Mouse (Mus musculus): ENCODE measurements at regions not wholly inside any gene's neighbourhood (a gene's known extent, or its start where the extent isn't known, plus 50 kb on each side); places are given as distances from the start of the nearest gene placed in this dataset.

DNA sequence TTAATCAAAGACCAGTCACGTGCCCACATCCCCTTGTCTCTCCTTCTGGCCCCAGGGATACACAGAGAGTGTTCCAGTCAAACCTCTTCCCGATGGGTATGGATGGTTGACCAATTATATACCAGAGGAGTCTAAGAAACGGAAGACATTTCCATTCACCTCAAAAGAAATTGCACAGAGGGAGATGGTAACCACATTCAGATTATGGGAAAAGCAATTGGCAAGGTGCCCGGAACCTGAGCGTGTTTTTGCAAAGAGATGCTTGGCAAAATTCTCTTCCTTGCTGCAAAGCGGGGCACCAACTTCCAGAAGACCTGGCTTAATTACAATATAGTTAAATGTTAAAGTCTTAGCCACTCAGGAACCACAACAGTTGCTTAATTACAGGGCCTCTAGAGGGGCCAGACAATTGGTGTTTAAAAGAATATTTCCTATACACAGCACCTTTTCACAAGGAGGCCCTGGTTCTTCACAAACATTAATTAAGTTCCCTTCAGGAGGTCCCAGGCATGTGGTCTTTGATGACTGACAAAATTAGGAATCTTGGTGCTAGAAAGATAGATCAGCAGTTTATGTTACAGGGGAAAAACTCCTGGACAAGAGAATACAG lies 59.1 kb upstream of the Hs6st1 start:
- Histone ChIP-seq H3K27me3 (no peaks in the 10 kb centered on the region), H3K9me3 (no peaks in the 10 kb centered on the region), H3K4me1 (replicated peaks) (no peaks in the 10 kb centered on the region), H3K36me3 (no peaks in the 10 kb centered on the region), H3K4me3 (no peak overlapping the region), H3K4me2 (no peak overlapping the region), H3K27ac (replicated peaks) (no peak overlapping the region; the same call in 1 of the 2 replicates), H3K9ac (no peak overlapping the region)
- ATAC-seq (ENCODE audit: low FRiP score, low read depth), result no peak; the same call in 1 of the 2 replicates
- WGBS, result 56% methylated on average over 6 of the region's 6 CpGs

DNA sequence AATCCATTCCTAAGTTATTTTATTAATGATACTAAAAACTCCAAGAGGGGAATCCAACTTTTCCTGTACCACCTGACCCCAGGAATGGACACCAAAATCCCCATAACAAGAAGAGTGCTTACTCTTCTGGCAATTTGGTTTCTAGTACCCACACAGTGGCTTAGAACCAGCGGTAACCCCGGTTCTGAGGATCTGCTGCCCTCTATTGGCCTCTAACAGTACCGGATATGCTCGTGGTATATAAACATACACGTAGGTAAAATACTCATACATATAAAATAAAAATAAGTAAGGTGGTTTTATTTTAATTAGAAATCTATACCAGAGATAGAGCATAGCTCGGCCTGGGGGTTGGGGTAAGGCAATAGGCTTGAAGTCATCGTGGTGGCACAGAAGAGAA lies 58.0 kb upstream of the Hs6st1 start:
- Histone ChIP-seq H3K9me3 (no peaks in the 10 kb centered on the region), H3K4me1 (replicated peaks) (no peaks in the 10 kb centered on the region), H3K4me3 (no peak overlapping the region), H3K4me2 (no peak overlapping the region), H3K36me3 (no peaks in the 10 kb centered on the region), H3K27me3 (no peaks in the 10 kb centered on the region), H3K9ac (no peak overlapping the region), H3K27ac (replicated peaks) (no peak overlapping the region)
- ATAC-seq (ENCODE audit: low FRiP score, low read depth), result no peak
- WGBS, result 85% methylated on average over 7 of the region's 7 CpGs

DNA sequence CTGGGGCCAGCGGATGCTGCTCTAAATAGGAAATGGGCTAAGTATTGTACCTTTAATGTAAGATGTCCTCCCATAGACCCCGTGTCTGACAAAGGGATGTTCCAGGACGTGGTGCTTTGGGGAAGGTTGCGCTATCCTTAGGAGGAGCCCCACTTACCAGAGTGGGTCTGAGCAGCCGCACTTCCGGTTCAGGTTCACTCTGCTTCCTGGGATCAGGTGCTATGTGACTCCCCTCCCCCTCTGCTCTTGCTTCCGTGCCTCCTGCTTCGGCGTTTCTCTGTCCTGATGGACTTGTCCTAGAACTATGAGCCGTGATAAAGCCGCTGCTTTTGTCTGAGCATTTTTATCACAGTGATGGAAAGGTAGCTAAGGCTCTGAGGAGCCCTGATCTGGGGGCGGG lies 57.4 kb upstream of the Hs6st1 start:
- H3K9me3 ChIP-seq, result no peaks in the 10 kb centered on the region
- 86% methylated on average over 12 of the region's 12 CpGs for WGBS
- H3K4me1 ChIP-seq (replicated peaks), result no peaks in the 10 kb centered on the region
- no peak overlapping the region for H3K4me2 ChIP-seq
- H3K4me3 ChIP-seq, result no peak overlapping the region
- H3K27ac ChIP-seq (replicated peaks), result no peak overlapping the region
- no peaks in the 10 kb centered on the region for H3K27me3 ChIP-seq
- no peaks in the 10 kb centered on the region for H3K36me3 ChIP-seq
- no peak overlapping the region for H3K9ac ChIP-seq
- no peak for ATAC-seq (ENCODE audit: low FRiP score, low read depth)

DNA sequence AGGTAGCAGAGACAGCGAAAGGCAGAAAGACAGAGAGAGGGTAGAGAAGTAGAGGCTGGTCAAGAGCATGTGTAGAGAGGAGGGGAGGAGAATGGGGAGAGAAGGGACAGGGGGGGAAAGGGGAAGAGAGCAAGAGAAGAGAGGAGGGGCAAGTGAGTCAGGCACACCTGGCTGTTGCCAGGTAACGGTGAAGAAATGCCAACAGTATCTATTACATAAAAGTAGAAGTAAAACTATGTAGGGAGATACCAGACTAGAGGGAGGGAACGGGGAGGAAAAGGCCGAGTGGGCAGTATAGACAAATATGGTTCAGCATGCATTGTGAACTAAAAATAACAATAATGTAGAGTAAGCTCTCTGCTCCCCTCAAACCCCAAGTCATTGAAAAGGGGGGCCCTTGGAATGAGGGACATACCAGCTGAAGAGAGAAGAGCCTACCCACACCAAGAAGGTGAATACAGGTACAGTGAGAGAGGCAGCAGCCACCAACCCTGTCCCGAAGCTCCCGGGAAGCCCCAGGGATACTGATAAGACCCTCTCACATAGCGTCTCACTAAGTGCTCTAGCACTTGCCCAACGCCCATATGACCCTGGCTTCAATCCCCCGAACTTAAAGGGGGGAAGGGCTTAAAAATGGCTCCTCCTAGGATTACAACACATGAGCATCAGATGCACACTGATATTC lies 56.0 kb upstream of the Hs6st1 start:
- Histone ChIP-seq H3K4me3 (no peak overlapping the region), H3K9me3 (no peaks in the 10 kb centered on the region), H3K4me2 (no peak overlapping the region), H3K36me3 (no peaks in the 10 kb centered on the region), H3K27ac (replicated peaks) (no peak overlapping the region), H3K9ac (no peak overlapping the region), H3K27me3 (no peaks in the 10 kb centered on the region), H3K4me1 (replicated peaks) (0 out of 2 replicates have a peak, but pooled peaks cover 2% of the 10 kb centered on the region)
- no peak for ATAC-seq (ENCODE audit: low FRiP score, low read depth)
- WGBS, result 83% methylated on average over 9 of the region's 9 CpGs

DNA sequence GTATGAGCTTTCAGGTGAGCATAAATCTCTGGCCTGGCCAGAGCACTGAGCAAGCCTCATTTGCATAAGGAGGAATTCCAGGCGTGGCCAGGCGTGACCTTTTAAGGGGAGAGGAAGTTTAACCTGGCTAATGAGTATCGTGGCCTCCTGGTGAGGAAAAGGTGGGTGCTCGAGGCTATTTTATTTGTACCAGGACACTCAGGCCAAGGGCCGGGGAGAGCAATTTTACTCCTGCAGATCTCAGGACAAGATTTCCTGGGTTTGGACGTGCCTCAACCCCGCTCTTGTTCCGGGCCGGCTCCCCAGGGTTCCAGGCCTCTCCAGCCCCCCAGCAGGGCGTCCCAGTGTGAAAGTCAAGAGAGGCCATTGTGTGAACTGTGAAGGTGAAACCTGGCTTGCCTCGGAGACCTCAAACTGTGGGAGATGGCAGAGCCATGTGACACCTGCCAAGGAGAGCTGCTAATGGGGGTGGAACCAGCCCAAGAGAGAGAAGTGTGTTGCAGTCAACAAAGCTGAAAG lies 54.3 kb upstream of the Hs6st1 start:
- no peak overlapping the region for H3K4me2 ChIP-seq
- no peak overlapping the region for H3K9ac ChIP-seq
- 32% methylated on average over 11 of the region's 11 CpGs for WGBS
- H3K9me3 ChIP-seq, result no peaks in the 10 kb centered on the region
- ATAC-seq (ENCODE audit: low FRiP score, low read depth), result no peak
- H3K4me3 ChIP-seq, result no peak overlapping the region
- 0 out of 2 replicates have a peak, but pooled peaks cover 2% of the 10 kb centered on the region for H3K4me1 ChIP-seq (replicated peaks)
- no peak overlapping the region for H3K27ac ChIP-seq (replicated peaks)
- H3K27me3 ChIP-seq, result no peaks in the 10 kb centered on the region
- H3K36me3 ChIP-seq, result no peaks in the 10 kb centered on the region

DNA sequence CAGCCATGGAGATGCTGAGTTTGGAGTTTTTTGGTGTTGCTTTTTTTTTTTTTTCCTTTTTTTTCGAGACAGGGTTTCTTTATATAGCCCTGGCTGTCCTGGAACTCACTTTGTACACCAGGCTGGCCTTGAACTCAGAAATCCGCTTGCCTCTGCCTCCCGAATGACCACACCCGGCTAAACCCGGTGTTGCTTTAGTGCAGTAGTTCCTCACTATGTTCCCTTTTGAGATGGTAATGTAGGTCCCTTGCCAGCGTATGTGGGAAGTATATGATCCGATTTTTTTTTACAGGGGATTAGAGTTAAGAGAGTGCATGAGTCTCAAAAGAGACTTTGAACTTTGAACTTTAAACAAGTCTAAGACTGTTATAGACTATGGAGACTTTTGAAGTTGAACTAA lies 53.8 kb upstream of the Hs6st1 start:
- ATAC-seq (ENCODE audit: low FRiP score, low read depth), result no peak
- Histone ChIP-seq H3K4me2 (no peak overlapping the region), H3K9ac (no peak overlapping the region), H3K4me1 (replicated peaks) (0 out of 2 replicates have a peak, but pooled peaks cover 2% of the 10 kb centered on the region), H3K27ac (replicated peaks) (no peak overlapping the region), H3K27me3 (no peaks in the 10 kb centered on the region), H3K36me3 (no peaks in the 10 kb centered on the region), H3K4me3 (no peak overlapping the region), H3K9me3 (no peaks in the 10 kb centered on the region)
- WGBS, result 71% methylated on average over 7 of the region's 7 CpGs

DNA sequence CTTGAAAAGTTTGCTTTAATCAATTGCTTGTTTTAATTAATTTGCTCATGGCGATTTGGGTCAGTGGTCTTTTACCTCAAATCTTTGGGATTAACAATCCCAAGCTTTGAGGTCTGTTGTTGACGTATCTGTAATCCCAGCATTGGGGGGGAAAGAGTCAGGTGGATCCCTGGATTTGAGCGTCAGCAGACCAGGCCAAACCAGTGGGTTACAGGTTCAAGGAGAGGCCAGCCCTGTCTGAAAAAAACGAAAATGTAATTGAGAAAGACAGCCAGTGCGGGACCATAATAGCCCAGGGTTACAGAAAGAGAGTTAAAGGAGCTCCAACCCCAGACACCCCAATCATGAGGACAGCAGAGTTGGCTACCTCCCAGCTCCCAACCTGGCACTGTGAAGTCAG lies 53.0 kb upstream of the Hs6st1 start:
- Histone ChIP-seq H3K4me3 (no peak overlapping the region), H3K4me2 (no peak overlapping the region), H3K4me1 (replicated peaks) (0 out of 2 replicates have a peak, but pooled peaks cover 2% of the 10 kb centered on the region), H3K9ac (no peak overlapping the region), H3K36me3 (no peaks in the 10 kb centered on the region), H3K27ac (replicated peaks) (no peak overlapping the region), H3K9me3 (no peaks in the 10 kb centered on the region), H3K27me3 (no peaks in the 10 kb centered on the region)
- WGBS, result 91% methylated on average over 5 of the region's 5 CpGs
- ATAC-seq (ENCODE audit: low FRiP score, low read depth), result no peak

DNA sequence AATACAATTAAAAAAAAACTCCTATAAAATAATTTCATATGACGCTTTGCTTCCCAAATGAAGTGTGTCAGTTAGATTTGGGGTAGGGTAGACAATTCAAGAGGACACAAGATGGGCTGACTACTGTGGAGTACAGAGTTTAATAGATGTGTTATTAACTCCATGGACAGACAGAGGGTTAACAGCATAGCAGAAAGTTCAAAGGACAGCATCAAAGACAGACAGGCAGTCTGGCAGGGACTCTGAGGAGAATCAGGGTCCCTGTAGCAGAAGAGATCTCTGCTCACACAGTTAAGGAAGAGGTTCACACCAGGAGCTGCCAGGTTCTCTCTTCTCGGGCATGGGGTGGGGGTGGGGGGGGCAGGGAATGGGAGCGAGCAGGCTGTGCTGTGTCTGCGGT lies 51.6 kb upstream of the Hs6st1 start:
- no peak overlapping the region for H3K4me3 ChIP-seq
- no peaks in the 10 kb centered on the region for H3K27me3 ChIP-seq
- no peaks in the 10 kb centered on the region for H3K36me3 ChIP-seq
- H3K4me1 ChIP-seq (replicated peaks), result 0 out of 2 replicates have a peak, but pooled peaks cover 2% of the 10 kb centered on the region
- no peaks in the 10 kb centered on the region for H3K9me3 ChIP-seq
- no peak overlapping the region for H3K9ac ChIP-seq
- no peak for ATAC-seq (ENCODE audit: low FRiP score, low read depth)
- 43% methylated on average over 4 of the region's 4 CpGs for WGBS
- no peak overlapping the region for H3K4me2 ChIP-seq
- no peak overlapping the region for H3K27ac ChIP-seq (replicated peaks)

DNA sequence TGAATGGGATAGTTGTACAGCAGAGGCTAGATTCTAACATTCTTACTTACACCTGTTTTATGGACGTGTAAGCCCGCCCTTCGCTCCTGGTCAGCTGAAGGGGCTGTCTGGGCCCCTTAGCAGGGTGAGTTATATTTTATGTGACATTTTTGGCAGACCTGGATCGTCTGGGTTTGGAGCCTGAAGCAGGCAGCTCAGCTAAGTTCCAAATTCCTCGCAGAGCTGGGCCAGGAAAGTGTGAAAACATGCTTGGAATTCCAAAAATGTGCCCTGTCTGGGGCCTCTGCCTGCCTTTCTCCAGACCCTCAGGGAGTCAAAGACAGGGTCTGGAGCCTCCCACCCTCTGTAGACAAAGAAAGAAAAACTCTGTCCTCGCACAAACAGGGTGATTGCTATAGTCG lies 51.1 kb upstream of the Hs6st1 start:
- Histone ChIP-seq H3K4me3 (no peak overlapping the region), H3K4me1 (replicated peaks) (0 out of 2 replicates have a peak, but pooled peaks cover 2% of the 10 kb centered on the region), H3K27ac (replicated peaks) (no peak overlapping the region), H3K4me2 (no peak overlapping the region), H3K27me3 (no peaks in the 10 kb centered on the region), H3K9ac (no peak overlapping the region), H3K36me3 (no peaks in the 10 kb centered on the region), H3K9me3 (no peaks in the 10 kb centered on the region)
- WGBS, result 15% methylated on average over 7 of the region's 7 CpGs
- no peak for ATAC-seq (ENCODE audit: low FRiP score, low read depth)

DNA sequence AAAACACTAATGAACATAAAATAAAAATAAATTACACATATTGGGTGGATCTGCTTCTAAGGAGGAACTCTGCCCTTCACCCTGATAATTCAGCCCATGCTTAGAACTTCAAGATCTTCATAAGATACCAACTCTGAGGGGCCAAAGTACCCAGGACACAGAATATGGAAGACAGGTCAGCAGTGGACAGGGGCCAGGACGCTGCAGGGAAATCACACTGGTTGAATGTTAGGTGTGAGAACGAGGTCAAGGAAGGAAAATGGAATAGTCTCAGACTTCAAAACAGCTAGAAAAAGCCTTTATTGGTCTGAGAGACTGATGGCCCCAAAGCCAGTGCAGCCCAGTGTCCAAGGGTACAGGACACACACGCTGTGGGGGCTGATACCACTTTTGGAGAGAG lies 50.5 kb upstream of the Hs6st1 start:
- 0 out of 2 replicates have a peak, but pooled peaks cover 2% of the 10 kb centered on the region for H3K4me1 ChIP-seq (replicated peaks)
- no peaks in the 10 kb centered on the region for H3K27me3 ChIP-seq
- no peak overlapping the region for H3K4me2 ChIP-seq
- H3K4me3 ChIP-seq, result no peak overlapping the region
- H3K9me3 ChIP-seq, result no peaks in the 10 kb centered on the region
- H3K9ac ChIP-seq, result no peak overlapping the region
- no peak for ATAC-seq (ENCODE audit: low FRiP score, low read depth)
- no peak overlapping the region for H3K27ac ChIP-seq (replicated peaks)
- WGBS, result 57% methylated on average over 3 of the region's 3 CpGs
- no peaks in the 10 kb centered on the region for H3K36me3 ChIP-seq

Data from hindbrain, embryonic 15.5 days (tissue).